Mouse (Mus musculus): Measurements from ENCODE around the gene Slc9a2.
A peak's percentile ranks its signal among the peaks of the same experiment; 100 is the strongest.

Slc9a2 gene

GRCm38 (mm10) chr1:40789666-40790233 is 109.4 kb downstream of the Slc9a2 start:
- no peak for DNase-seq

- peak; percentile 95 for DNase-seq
Observed at GRCm38 (mm10) chr1:40790324-40791141, 110.2 kb downstream of the Slc9a2 start, which contains the start of gene Mfsd9. Gene Mfsd9 (minus strand): TSS chr1:40790687.

DNA sequence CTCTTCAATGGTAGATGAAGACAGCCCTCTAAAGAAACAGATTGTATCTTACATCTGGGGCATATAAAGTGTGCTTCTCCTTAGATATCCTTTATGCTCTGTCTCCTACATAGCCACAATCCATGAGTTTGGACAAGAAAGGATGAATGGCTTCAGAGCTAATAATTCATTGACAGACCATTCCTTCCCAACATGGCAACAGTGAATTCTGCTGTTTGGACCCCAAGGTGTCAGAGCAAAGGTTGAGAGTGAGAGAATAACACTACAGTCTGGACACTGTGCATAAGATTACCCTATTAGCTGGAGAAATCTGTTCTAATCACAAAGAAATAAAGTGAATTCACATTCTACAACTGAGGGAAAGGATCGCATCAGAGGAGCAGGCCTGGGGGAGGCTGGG is 115.1 kb downstream of the Slc9a2 start:
- DNase-seq, result no peak

GRCm38 (mm10) chr1:40797348-40797747 is 117.0 kb downstream of the Slc9a2 start:
- peak; percentile 53 for DNase-seq

DNA sequence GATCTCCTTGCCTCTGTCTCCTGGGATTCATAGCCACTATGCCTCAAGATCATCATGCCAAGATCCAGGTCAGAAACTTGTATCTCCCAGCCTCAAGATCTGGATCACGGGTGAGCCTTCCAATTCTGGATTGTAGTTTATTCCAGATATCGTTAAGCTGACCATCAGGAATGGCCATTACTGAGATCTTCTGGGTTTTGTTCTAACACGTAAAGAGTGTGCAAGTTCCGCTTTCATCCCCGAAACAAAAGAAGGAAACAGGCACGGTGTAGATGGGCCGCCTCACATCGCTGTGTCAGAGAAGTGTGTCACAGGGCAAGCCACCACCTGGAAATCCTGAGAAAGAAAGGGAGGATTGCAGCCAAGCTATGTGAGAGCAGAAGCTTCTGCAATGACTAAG is 118.7 kb downstream of the Slc9a2 start:
- DNase-seq, result no peak

DNA sequence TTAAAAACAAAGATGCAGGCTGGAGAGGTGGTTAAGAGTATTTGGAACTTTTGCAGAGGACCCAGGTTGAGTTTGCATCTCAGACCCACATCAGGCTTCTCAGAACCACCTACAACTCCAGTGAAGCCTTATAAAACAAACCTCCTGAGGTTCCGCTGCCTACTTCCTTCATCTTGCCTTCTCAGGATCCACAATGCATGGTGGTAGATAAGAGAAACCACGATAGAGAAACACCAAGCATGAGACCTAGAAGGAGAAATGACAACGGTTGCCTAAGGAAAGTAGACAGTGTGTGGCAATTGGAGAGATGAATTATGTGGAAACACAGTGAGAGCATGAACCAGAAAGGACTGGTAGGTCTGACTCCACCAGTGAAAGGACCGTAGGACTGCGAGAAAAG is 120.5 kb downstream of the Slc9a2 start:
- no peak for DNase-seq

DNA sequence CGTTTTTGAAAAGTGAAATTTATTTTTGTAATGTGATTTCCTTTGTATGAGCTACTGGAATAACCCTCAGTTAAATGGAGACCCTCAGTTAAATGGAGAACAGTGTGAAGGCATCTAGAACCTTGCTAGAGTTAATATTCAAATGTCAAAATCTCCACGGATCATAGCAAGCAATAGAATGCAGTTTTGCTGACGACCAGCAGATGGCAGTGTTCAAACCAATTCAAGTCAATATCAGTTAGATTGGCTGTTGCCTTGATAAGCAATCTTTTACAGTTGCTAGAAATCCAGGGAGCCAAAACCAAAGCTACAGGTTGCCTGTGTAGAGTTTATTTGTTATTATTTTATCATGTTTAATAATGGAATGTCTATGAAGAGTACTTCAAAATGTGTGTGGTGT is 122.4 kb downstream of the Slc9a2 start:
- DNase-seq, result peak; percentile 58

GRCm38 (mm10) chr1:40804118-40804517 is 123.7 kb downstream of the Slc9a2 start:
- DNase-seq, result no peak

- DNase-seq, result no peak
Observed at GRCm38 (mm10) chr1:40805351-40805750, 125.0 kb downstream of the Slc9a2 start, which contains the start of gene Tmem182. Gene Tmem182 (plus strand): TSS chr1:40805601.

- DNase-seq, result no peak
Observed at GRCm38 (mm10) chr1:40805891-40806290, 125.5 kb downstream of the Slc9a2 start.

DNA sequence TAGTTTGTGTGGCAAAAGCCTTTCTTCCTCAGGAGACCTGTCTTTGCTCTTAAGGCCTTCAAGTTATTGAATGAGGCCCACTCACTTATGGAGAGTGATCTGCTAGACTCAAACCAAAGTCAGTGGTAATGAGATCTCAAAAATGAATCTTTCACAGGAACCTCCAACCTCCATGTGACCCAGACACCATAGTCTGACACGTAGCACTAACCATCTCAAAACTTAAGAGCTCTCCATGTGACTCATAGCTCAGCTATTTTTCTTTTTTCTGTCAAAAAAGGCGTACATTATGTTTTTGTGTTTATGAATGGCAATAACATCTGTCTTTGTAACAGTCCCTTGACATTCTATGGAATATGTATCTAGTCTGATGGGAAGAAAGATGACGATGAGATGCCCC is 128.3 kb downstream of the Slc9a2 start:
- DNase-seq, result no peak

- no peak for DNase-seq
Observed at GRCm38 (mm10) chr1:40815071-40815845, 134.9 kb downstream of the Slc9a2 start.

Measured in kidney, adult 18-20 months (tissue).